Mouse (Mus musculus): ENCODE results near the gene Klhl22. TPM values are rescaled to one million over a fixed set of nuclear protein-coding genes. Genes with fewer than 3 reads are reported as not detected.

The Klhl22 gene
- 86.0 and 89.4 TPM in 2 replicates for polyA plus RNA-seq (2015; fragmentation: Nextera tagmentation; extraction: Ambion mirVana)

DNA sequence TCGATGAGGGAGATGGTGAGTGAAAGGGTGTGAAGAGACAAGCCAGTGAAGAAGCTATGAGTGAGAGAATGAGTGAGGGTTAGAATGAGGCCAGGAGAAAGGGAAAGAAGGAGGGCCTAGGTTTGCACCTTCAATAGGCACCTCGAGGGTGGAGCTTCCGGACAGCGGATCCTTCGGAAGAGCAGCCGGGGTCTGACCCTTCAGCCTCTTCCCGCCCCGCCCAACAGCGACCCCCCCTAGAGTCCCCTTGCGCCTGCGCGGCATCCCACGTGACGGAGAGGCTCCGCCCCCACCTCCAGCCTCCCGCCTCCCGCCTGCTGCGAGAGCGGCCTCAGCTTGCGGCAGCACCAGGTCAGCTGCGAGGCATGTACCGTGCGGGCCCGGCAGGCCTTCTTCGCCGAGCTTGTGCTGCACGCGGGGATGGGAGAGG, at the start of gene Klhl22:
TSS of gene Klhl22 (plus strand) at position 275 of the 430 bp plus-strand sequence.
- peak within 1 kb of the TSS; percentile 87 for H3K9ac ChIP-seq (ENCODE audit: low read depth, low read length)
- ATAC-seq = peak; percentile 94
- peaks cover 31% of the 10 kb centered on the region for H3K4me1 ChIP-seq (ENCODE audit: control insufficient read depth, insufficient read depth, low read length)
- peak within 1 kb of the TSS; percentile 63 for H3K4me3 ChIP-seq (ENCODE audit: low read depth, low read length)
- peak within 1 kb of the TSS; percentile 79 for H3K4me2 ChIP-seq (ENCODE audit: low read length)
- 1% methylated on average over 28 of the region's 28 CpGs for WGBS
- H3K27me3 ChIP-seq (ENCODE audit: control insufficient read depth, insufficient read depth, low read depth, low read length) = no peaks in the 10 kb centered on the region; the same call in 1 of the 2 replicates
- H3K9me3 ChIP-seq (replicated peaks; ENCODE audit: control insufficient read depth, low read length, poor library complexity, severe bottlenecking) = no peaks in the 10 kb centered on the region
- H3K36me3 ChIP-seq (ENCODE audit: control insufficient read depth, insufficient read depth, low read length) = peaks cover under 1% of the 10 kb centered on the region; the same call in 1 of the 2 replicates
- H3K27ac ChIP-seq (ENCODE audit: low read length) = peak within 1 kb of the TSS; percentile 80

DNA sequence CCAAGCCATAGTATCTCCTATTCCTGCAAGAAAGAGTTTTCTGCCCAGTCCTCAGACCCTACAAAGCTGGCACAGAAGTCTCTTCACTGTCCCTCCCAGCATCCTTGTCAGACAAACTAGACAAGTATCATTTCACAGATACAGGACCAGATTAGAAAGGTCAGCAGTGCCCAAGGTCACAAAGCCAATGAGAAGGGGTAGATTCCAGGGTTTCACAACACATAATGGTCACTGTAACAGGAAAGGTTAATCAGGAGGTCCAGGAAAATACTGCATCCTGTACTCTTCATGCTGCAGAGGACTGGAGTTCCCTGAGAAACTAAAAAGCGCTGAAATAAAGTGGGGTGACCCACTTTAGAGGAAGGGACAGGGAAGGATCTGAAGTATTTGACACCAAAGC, 41.6 kb upstream of the Klhl22 start:
- Histone ChIP-seq H3K27me3 (ENCODE audit: control insufficient read depth, insufficient read depth, low read depth, low read length) (no peaks in the 10 kb centered on the region), H3K9ac (ENCODE audit: low read depth, low read length) (no peak overlapping the region), H3K4me3 (ENCODE audit: low read depth, low read length) (no peak overlapping the region), H3K36me3 (ENCODE audit: control insufficient read depth, insufficient read depth, low read length) (no peaks in the 10 kb centered on the region), H3K27ac (ENCODE audit: low read length) (no peak overlapping the region), H3K9me3 (replicated peaks; ENCODE audit: control insufficient read depth, low read length, poor library complexity, severe bottlenecking) (no peaks in the 10 kb centered on the region), H3K4me2 (ENCODE audit: low read length) (no peak overlapping the region), H3K4me1 (ENCODE audit: control insufficient read depth, insufficient read depth, low read length) (peaks cover 17% of the 10 kb centered on the region)
- WGBS = 91% methylated on average over 1 of the region's 1 CpGs
- ATAC-seq = no peak

DNA sequence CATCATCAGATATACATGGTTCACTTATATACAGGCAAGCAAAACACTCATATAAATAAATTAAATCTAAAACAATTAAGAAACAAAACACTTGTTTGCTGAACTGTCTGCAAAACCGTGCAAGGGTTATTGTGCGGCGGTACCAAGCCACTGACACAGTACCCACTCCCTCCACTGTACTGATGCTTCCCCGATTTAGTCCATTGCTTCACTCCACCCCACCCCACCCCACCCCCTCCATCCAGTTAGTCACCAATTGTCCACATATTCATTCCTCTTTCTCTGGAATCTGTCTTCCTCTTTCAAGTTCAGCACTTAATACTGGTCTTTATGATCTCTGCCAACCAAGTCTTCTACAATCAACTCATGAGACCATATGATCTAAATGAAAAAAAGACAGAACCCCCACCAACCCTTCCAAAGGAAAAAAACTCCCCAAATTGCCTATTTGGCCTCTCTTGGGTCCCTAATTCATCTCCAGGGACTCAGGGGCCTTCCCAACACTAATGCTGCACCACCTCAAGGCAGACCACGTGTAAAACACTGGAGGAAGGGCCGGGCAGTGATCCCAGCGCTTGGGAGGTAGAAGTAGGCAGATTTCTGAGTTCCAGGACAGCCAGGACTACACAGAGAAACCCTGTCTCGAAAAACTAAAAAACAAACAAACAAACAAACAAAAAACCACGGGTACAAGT, 38.2 kb upstream of the Klhl22 start:
- H3K4me3 ChIP-seq (ENCODE audit: low read depth, low read length) = peak overlapping the region; percentile 63
- peaks cover 17% of the 10 kb centered on the region for H3K4me1 ChIP-seq (ENCODE audit: control insufficient read depth, insufficient read depth, low read length)
- H3K36me3 ChIP-seq (ENCODE audit: control insufficient read depth, insufficient read depth, low read length) = no peaks in the 10 kb centered on the region
- peak overlapping the region; percentile 98 for H3K4me2 ChIP-seq (ENCODE audit: low read length)
- no peak overlapping the region for H3K27ac ChIP-seq (ENCODE audit: low read length)
- WGBS = 73% methylated on average over 9 of the region's 9 CpGs
- no peaks in the 10 kb centered on the region for H3K27me3 ChIP-seq (ENCODE audit: control insufficient read depth, insufficient read depth, low read depth, low read length)
- H3K9me3 ChIP-seq (replicated peaks; ENCODE audit: control insufficient read depth, low read length, poor library complexity, severe bottlenecking) = no peaks in the 10 kb centered on the region
- no peak for ATAC-seq
- peak overlapping the region; percentile 78 for H3K9ac ChIP-seq (ENCODE audit: low read depth, low read length)

DNA sequence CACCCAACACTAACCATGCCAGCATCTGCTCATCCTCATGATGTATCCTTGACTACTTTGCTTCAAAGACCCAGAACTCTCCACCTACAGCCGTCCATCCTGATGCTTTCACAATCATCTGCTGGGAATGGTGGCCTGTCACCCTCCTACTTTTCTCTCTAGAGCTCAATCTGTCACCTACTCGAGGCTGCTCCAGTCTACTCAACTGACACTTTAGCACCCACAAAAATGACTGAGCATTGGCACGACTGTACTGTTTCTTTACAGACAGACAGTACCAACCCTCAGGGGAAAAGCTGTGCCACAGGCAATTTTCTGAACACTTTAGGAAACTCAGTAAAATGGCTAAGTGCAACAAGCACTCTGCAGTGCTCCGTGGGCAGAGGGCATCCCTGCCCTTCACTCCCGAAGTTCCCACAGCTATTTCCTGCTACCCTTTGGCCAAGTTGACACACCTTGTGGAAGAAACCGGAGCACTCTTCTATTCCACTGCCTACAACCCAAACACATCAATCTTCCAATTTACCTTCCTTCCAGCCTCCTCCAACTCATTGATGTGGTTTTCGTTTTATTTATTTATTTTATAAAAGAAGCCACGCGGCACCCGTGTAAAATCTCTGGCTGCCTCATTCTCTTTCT, 37.5 kb upstream of the Klhl22 start:
- peak overlapping the region; percentile 78 for H3K9ac ChIP-seq (ENCODE audit: low read depth, low read length)
- peak overlapping the region; percentile 76; the same call in 1 of the 2 replicates for H3K27ac ChIP-seq (ENCODE audit: low read length)
- H3K27me3 ChIP-seq (ENCODE audit: control insufficient read depth, insufficient read depth, low read depth, low read length) = no peaks in the 10 kb centered on the region
- H3K36me3 ChIP-seq (ENCODE audit: control insufficient read depth, insufficient read depth, low read length) = no peaks in the 10 kb centered on the region
- peaks cover 17% of the 10 kb centered on the region for H3K4me1 ChIP-seq (ENCODE audit: control insufficient read depth, insufficient read depth, low read length)
- peak; percentile 6; the same call in 1 of the 2 replicates for ATAC-seq
- 8% methylated on average over 10 of the region's 10 CpGs for WGBS
- H3K9me3 ChIP-seq (replicated peaks; ENCODE audit: control insufficient read depth, low read length, poor library complexity, severe bottlenecking) = no peaks in the 10 kb centered on the region
- H3K4me3 ChIP-seq (ENCODE audit: low read depth, low read length) = peak overlapping the region; percentile 63
- peak overlapping the region; percentile 98 for H3K4me2 ChIP-seq (ENCODE audit: low read length)

DNA sequence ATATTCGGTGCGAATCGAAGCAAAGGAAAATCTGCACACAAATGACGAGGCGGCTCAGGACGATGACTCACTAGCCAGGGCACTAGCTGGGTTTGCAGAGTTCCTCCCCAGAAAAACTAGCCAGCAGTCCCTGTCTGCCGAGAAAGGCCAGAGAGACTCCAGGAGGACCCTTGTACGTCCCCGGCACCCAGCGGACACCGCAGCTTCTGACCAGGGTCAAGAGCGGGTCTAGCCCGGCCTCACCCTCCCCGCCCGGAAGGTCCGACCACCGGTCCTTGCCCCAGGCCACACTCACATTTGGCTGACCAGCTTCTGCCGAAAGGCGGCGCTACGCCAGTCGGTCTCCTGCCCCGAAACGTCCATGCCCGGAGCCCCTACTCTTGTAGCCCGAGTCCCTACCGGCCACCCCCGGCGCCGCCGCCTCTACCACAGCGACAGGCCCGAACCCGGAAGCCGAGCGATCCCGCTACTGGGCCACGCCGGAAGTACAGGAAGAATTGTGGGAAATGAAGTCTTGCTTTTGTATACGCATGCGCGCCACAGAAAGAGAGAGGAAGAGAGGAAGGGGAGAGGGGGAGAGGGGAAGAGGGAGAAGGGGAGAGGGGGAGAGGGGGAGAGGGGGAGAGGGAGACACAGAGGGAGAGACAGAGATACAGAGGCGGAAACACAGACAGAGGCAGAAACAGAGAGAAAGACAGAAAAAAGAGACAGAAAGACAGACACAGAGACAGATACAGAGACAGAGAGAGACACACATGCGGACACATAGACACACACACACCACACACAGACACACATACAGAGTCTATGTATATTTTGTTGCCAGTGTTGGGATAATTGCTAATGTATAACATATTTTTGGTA, 36.7 kb upstream of the Klhl22 start:
- Histone ChIP-seq H3K4me3 (ENCODE audit: low read depth, low read length) (peak overlapping the region; percentile 63), H3K9ac (ENCODE audit: low read depth, low read length) (peak overlapping the region; percentile 78), H3K27me3 (ENCODE audit: control insufficient read depth, insufficient read depth, low read depth, low read length) (no peaks in the 10 kb centered on the region), H3K4me2 (ENCODE audit: low read length) (peak overlapping the region; percentile 98), H3K4me1 (ENCODE audit: control insufficient read depth, insufficient read depth, low read length) (peaks cover 17% of the 10 kb centered on the region), H3K27ac (ENCODE audit: low read length) (peak overlapping the region; percentile 76), H3K9me3 (replicated peaks; ENCODE audit: control insufficient read depth, low read length, poor library complexity, severe bottlenecking) (no peaks in the 10 kb centered on the region), H3K36me3 (ENCODE audit: control insufficient read depth, insufficient read depth, low read length) (no peaks in the 10 kb centered on the region)
- peak; percentile 93 for ATAC-seq
- 2% methylated on average over 40 of the region's 44 CpGs for WGBS

DNA sequence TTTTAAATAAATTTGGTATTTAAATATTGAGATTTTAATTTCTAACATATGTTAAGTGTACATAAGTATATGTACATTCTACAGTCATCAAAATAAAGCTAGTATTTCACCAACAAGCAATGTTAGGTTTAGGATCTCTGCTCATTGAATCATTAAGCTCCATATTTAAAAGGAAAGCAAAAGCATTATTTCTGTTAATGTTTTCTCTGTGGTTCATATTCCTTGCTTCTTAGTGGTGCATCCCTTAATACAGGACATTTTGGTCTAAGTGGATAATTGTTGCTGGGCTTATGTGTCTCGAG, 36.1 kb upstream of the Klhl22 start:
- no peak overlapping the region for H3K9ac ChIP-seq (ENCODE audit: low read depth, low read length)
- H3K4me1 ChIP-seq (ENCODE audit: control insufficient read depth, insufficient read depth, low read length) = peaks cover 17% of the 10 kb centered on the region
- H3K4me3 ChIP-seq (ENCODE audit: low read depth, low read length) = no peak overlapping the region
- H3K36me3 ChIP-seq (ENCODE audit: control insufficient read depth, insufficient read depth, low read length) = no peaks in the 10 kb centered on the region
- no peak overlapping the region for H3K27ac ChIP-seq (ENCODE audit: low read length)
- H3K4me2 ChIP-seq (ENCODE audit: low read length) = peak overlapping the region; percentile 46
- ATAC-seq = no peak
- WGBS = 91% methylated on average over 1 of the region's 1 CpGs
- H3K9me3 ChIP-seq (replicated peaks; ENCODE audit: control insufficient read depth, low read length, poor library complexity, severe bottlenecking) = no peaks in the 10 kb centered on the region
- H3K27me3 ChIP-seq (ENCODE audit: control insufficient read depth, insufficient read depth, low read depth, low read length) = no peaks in the 10 kb centered on the region

DNA sequence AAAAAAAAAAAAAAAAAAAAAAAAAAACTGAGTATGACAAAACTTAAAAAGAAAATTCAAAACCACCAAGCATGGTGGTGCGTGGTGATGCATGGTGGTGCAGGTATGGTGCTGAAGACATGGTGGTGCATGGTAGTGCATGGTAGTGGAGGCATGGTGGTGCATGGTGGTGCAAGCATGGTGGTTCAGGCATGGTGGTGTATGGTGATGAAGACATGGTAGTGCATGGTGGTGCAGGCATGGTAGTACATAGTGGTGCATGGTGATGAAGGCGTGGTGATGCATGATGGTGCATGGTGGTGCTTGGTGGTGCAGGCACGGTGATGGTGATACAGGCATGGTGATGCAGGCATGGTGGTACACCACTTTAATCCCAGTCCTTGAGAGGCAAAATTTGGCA, 35.0 kb upstream of the Klhl22 start:
- Histone ChIP-seq H3K9me3 (replicated peaks; ENCODE audit: control insufficient read depth, low read length, poor library complexity, severe bottlenecking) (no peaks in the 10 kb centered on the region), H3K27ac (ENCODE audit: low read length) (no peak overlapping the region), H3K27me3 (ENCODE audit: control insufficient read depth, insufficient read depth, low read depth, low read length) (no peaks in the 10 kb centered on the region), H3K9ac (ENCODE audit: low read depth, low read length) (no peak overlapping the region), H3K4me2 (ENCODE audit: low read length) (no peak overlapping the region), H3K36me3 (ENCODE audit: control insufficient read depth, insufficient read depth, low read length) (no peaks in the 10 kb centered on the region), H3K4me1 (ENCODE audit: control insufficient read depth, insufficient read depth, low read length) (peaks cover 17% of the 10 kb centered on the region), H3K4me3 (ENCODE audit: low read depth, low read length) (no peak overlapping the region)
- WGBS = 89% methylated on average over 3 of the region's 3 CpGs
- peak; percentile 44 for ATAC-seq

DNA sequence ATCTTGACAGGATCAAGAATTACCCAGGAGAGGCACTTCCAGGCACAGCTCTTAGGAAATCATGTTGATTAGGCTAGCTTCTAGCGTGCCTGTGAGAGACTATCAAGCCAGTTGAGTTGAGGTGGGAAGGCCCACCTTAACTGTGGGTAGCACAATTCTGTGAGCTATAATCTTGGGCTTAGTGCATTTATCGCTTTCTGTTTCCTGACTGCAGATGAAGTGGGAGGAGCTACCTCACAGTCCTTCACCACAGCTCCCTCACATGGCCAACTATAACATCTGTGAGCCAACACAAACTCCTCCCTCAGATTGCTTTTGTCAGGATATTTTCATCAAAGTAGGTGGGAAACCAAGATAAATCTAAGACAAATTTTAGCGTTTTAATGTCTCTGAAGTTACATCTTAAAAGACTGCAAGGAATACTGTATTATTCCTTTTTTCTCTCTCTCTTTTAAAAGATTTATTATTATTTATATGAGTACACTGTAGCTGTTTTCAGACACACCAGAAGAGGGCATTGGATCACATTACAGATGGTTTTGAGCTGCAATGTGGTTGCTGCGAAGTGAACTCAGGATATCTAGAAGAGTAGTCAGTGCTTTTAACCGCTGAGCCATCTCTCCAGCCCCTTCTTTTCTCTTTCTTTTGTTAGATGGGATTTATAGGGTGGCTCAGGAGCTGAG, 32.1 kb upstream of the Klhl22 start:
- H3K9me3 ChIP-seq (replicated peaks; ENCODE audit: control insufficient read depth, low read length, poor library complexity, severe bottlenecking) = no peaks in the 10 kb centered on the region
- no peak overlapping the region for H3K27ac ChIP-seq (ENCODE audit: low read length)
- 16% methylated on average over 5 of the region's 5 CpGs for WGBS
- H3K36me3 ChIP-seq (ENCODE audit: control insufficient read depth, insufficient read depth, low read length) = no peaks in the 10 kb centered on the region
- no peak overlapping the region for H3K9ac ChIP-seq (ENCODE audit: low read depth, low read length)
- no peak for ATAC-seq
- no peaks in the 10 kb centered on the region for H3K27me3 ChIP-seq (ENCODE audit: control insufficient read depth, insufficient read depth, low read depth, low read length)
- H3K4me2 ChIP-seq (ENCODE audit: low read length) = 0 out of 2 replicates have a peak overlapping the region, but pooled peaks have one; percentile 12
- H3K4me3 ChIP-seq (ENCODE audit: low read depth, low read length) = no peak overlapping the region
- H3K4me1 ChIP-seq (ENCODE audit: control insufficient read depth, insufficient read depth, low read length) = no peaks in the 10 kb centered on the region

Data from midbrain, embryonic 16.5 days (tissue).